8 mouse cellular contexts compared by ENCODE assay signal in the genomic region with DNA sequence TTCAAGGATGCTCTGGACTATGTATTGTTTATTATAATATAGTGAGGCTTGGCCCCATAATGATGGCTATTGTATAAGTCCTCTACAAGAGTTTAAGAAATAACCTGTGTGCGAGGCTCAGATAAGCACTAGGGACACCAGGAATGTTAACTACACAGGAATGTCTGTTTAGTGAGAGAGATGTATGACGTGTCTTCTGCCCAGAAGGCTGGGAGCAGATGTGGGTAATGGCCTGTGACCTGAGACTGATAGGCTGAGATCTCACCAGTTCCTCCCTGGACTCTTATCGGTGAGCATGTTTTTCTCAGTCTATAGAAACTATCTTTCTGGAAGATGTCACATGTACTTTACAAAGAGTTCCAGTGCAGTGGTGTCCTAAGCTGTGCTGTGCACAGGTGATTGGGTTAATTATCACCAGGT. TPM values are rescaled to one million over a fixed set of nuclear protein-coding genes. Genes with fewer than 3 reads are reported as not detected.
A peak's percentile ranks its signal among the peaks of the same experiment; 100 is the strongest.
DNase-seq lines count a peak whose midpoint lies in the region; ATAC-seq and TF ChIP-seq lines count a peak whose summit lies in the region.

No protein-coding gene starts in this region.

- no peaks in the 10 kb centered on the region; the same call in 1 of the 2 replicates for H3K79me2 ChIP-seq in CH12.LX (replicated peaks; ENCODE audit: control insufficient read depth, extremely low read depth, insufficient read depth, poor library complexity, severe bottlenecking)
- H3K79me2 ChIP-seq in liver, adult 2 months (ENCODE audit: control insufficient read depth, insufficient read depth, low read length) = no peaks in the 10 kb centered on the region

- peak overlapping the region; percentile 84 for H3K4me2 ChIP-seq in CH12.LX (ENCODE audit: insufficient read depth, low read depth, poor library complexity, severe bottlenecking)
- peak overlapping the region; percentile 83 for H3K4me2 ChIP-seq in stomach, embryonic 15.5 days

- DNase-seq in embryo, embryonic 10 days (ENCODE audit: low spot score) = peak; percentile 60
- DNase-seq in embryo, embryonic 9.5 days (ENCODE audit: extremely low spot score) = no peak
- peak; percentile 55 for DNase-seq in CH12.LX (ENCODE audit: extremely low read depth)
- no peak for DNase-seq in liver, adult 2 months (ENCODE audit: extremely low read depth, low read depth, low spot score)
- DNase-seq in gastrocnemius, adult 8-10 months (ENCODE audit: low spot score in 2 of 2) = no peak
- DNase-seq in lung, adult 18-20 months = no peak

- peaks cover 1% of the 10 kb centered on the region for H3K27me3 ChIP-seq in CH12.LX (replicated peaks)
- H3K27me3 ChIP-seq in erythroblast, embryonic 14.5 days (ENCODE audit: control insufficient read depth) = no peaks in the 10 kb centered on the region
- H3K27me3 ChIP-seq in liver, adult 2 months (ENCODE audit: control insufficient read depth, insufficient read depth, low read length) = no peaks in the 10 kb centered on the region
- no peaks in the 10 kb centered on the region for H3K27me3 ChIP-seq in stomach, embryonic 15.5 days (replicated peaks)

- in situ Hi-C loops in CH12.LX (cut with MboI; ENCODE audit: low pct_ligation_motif_present, low pct_unique_long_range_greater_than_20kb, low sequenced_read_pairs) = no loop called here

- H3K9ac ChIP-seq in CH12.LX (ENCODE audit: insufficient read depth, low read depth) = peak overlapping the region; percentile 57
- H3K9ac ChIP-seq in liver, adult 2 months (ENCODE audit: low read depth, low read length) = no peak overlapping the region
- H3K9ac ChIP-seq in stomach, embryonic 15.5 days = peak overlapping the region; percentile 65; the same call in 1 of the 2 replicates

- no peak for TF ChIP-seq POLR2A in CH12.LX (IDR thresholded peaks at IDR 0.05; ENCODE audit: low read depth, low read length)
- no peak for TF ChIP-seq POLR2A in liver, adult 2 months (IDR thresholded peaks at IDR 0.05; ENCODE audit: extremely low read depth, insufficient read depth, low read length)

- ATAC-seq in stomach, embryonic 15.5 days (ENCODE audit: insufficient read depth, low FRiP score, low read depth) = no peak

- H3K4me1 ChIP-seq in CH12.LX (ENCODE audit: control insufficient read depth in 1 of 2, insufficient read depth in 2 of 2) = peaks cover 5 to 25% of the 10 kb centered on the region in 2 experiments
- peaks cover 35% of the 10 kb centered on the region for H3K4me1 ChIP-seq in erythroblast, embryonic 14.5 days (ENCODE audit: control insufficient read depth)
- H3K4me1 ChIP-seq in liver, adult 2 months (ENCODE audit: control insufficient read depth, insufficient read depth, low read length) = 0 out of 2 replicates have a peak, but pooled peaks cover 2% of the 10 kb centered on the region
- peaks cover 8% of the 10 kb centered on the region for H3K4me1 ChIP-seq in stomach, embryonic 15.5 days

- H3K27ac ChIP-seq in CH12.LX (ENCODE audit: insufficient read depth, low read depth) = peak overlapping the region; percentile 86; the same call in 1 of the 2 replicates
- no peak overlapping the region for H3K27ac ChIP-seq in liver, adult 2 months (replicated peaks; ENCODE audit: insufficient read depth, low read depth, low read length)
- H3K27ac ChIP-seq in stomach, embryonic 15.5 days = peak overlapping the region; percentile 97; the same call in 1 of the 2 replicates

- 41% methylated on average over 3 of the region's 3 CpGs for WGBS in liver, adult 2 months
- WGBS in stomach, embryonic 15.5 days = 17% methylated on average over 3 of the region's 3 CpGs

- H3K4me3 ChIP-seq in CH12.LX (replicated peaks in 1 of 3; ENCODE audit: low read depth in 2 of 3, low read length in 2 of 3, poor library complexity in 1 of 3) = peak overlapping the region; percentile 62 to 77 (median 66)
- peak overlapping the region; percentile 66 for H3K4me3 ChIP-seq in erythroblast, embryonic 14.5 days (replicated peaks)
- H3K4me3 ChIP-seq in liver, adult 2 months (ENCODE audit: insufficient read depth, low read depth, low read length) = peak overlapping the region; percentile 65; the same call in 1 of the 2 replicates
- H3K4me3 ChIP-seq in stomach, embryonic 15.5 days (replicated peaks) = peak overlapping the region; percentile 84

- H3K9me3 ChIP-seq in CH12.LX (replicated peaks; ENCODE audit: low read length) = no peaks in the 10 kb centered on the region
- no peaks in the 10 kb centered on the region; the same call in 1 of the 2 replicates for H3K9me3 ChIP-seq in erythroblast, embryonic 14.5 days (ENCODE audit: control insufficient read depth, low read length)
- no peaks in the 10 kb centered on the region for H3K9me3 ChIP-seq in stomach, embryonic 15.5 days

- no peak for TF ChIP-seq CTCF in CH12.LX (conservative IDR thresholded peaks at IDR 0.05 in 1 of 2, IDR thresholded peaks at IDR 0.05 in 1 of 2; ENCODE audit: low read depth in 2 of 2, low read length in 2 of 2)
- no peak for TF ChIP-seq CTCF in liver, adult 2 months (IDR thresholded peaks at IDR 0.05; ENCODE audit: low read depth, low read length)

- TF ChIP-seq EP300 in CH12.LX (IDR thresholded peaks at IDR 0.05; ENCODE audit: low read length) = peak; percentile 36; the same call in 1 of the 2 replicates

- no peak for TF ChIP-seq RAD21 in CH12.LX (IDR thresholded peaks at IDR 0.05; ENCODE audit: low read depth, low read length)

- dilution Hi-C loops in CH12.LX (cut with MboI; ENCODE audit: extremely low pct_ligation_motif_present, extremely low pct_unique_long_range_greater_than_20kb, low sequenced_read_pairs) = no loop called here

- H3K36me3 ChIP-seq in CH12.LX (replicated peaks in 1 of 2; ENCODE audit: control insufficient read depth in 1 of 2, insufficient read depth in 1 of 2, low read length in 1 of 2) = peaks cover 0 to 13% of the 10 kb centered on the region in 2 experiments
- H3K36me3 ChIP-seq in erythroblast, embryonic 14.5 days (ENCODE audit: control insufficient read depth) = peaks cover 27% of the 10 kb centered on the region
- no peaks in the 10 kb centered on the region for H3K36me3 ChIP-seq in liver, adult 2 months (ENCODE audit: control insufficient read depth, insufficient read depth, low read length)
- no peaks in the 10 kb centered on the region for H3K36me3 ChIP-seq in stomach, embryonic 15.5 days

TF ChIP-seq in CH12.LX, 34 proteins besides CTCF, POLR2A, EP300 and RAD21:
- TF ChIP-seq TBP (conservative IDR thresholded peaks at IDR 0.05; ENCODE audit: low read depth, low read length) (0 out of 2 replicates have a peak, but pooled peaks have one; percentile 12), ZKSCAN1 (IDR thresholded peaks at IDR 0.05; ENCODE audit: borderline replicate concordance, low read depth, low read length) (no peak), MYC (IDR thresholded peaks at IDR 0.05; ENCODE audit: low read depth, low read length) (no peak), IRF4 (IDR thresholded peaks at IDR 0.05; ENCODE audit: low read depth, low read length) (0 out of 2 replicates have a peak, but pooled peaks have one; percentile 25), USF1 (IDR thresholded peaks at IDR 0.05; ENCODE audit: low read depth, low read length) (no peak)
TF ChIP-seq in CH12.LX: peak in this region for 2.

RNA-seq across cellular contexts. Expression of a gene that starts 17.8 kb away (rescaled TPM):
- total RNA-seq in CH12.LX (2012; rRNA removed) = 31.4 and 33.5 TPM in 2 replicates
- 24.4 and 25.9 TPM in 2 replicates for total RNA-seq in CH12.LX (2014; rRNA removed)
- polyA plus RNA-seq in CH12.LX (2012; ENCODE audit: insufficient read length, low read depth) = 54.9 and 74.5 TPM in 2 replicates
- 0.61 and 1.0 TPM in 2 replicates for polyA plus RNA-seq in erythroblast, embryonic 14.5 days (2012)
- total RNA-seq in liver, adult 2 months (2014; rRNA removed) = 1.1 and 3.2 TPM in 2 replicates
- polyA plus RNA-seq in liver, adult 2 months (2012; rRNA removed) = 7.6 and 11.7 TPM in 2 replicates
- 7.4 and 9.8 TPM in 2 replicates for polyA plus RNA-seq in stomach, embryonic 15.5 days (2015; fragmentation: Nextera tagmentation; extraction: Ambion mirVana)
- total RNA-seq in gastrocnemius, adult 8-10 months (2022) = 1 to 10 TPM in 3 of 4 experiments, under 1 TPM in 1; 0.77 to 2.2 (median 1.5) TPM

RNA-seq across cellular contexts. Expression of a gene that starts 23.1 kb away (rescaled TPM):
- total RNA-seq in CH12.LX (2012; rRNA removed) (133 and 143 TPM in 2 replicates), CH12.LX (2014; rRNA removed) (157 and 162 TPM in 2 replicates)
- 136 and 140 TPM in 2 replicates for polyA plus RNA-seq in CH12.LX (2012; ENCODE audit: insufficient read length, low read depth)
- polyA plus RNA-seq in erythroblast, embryonic 14.5 days (2012) = 0.18 and 0.59 TPM in 2 replicates
- 11.5 and 13.7 TPM in 2 replicates for total RNA-seq in liver, adult 2 months (2014; rRNA removed)
- polyA plus RNA-seq in liver, adult 2 months (2012; rRNA removed) = 3.9 and 5.1 TPM in 2 replicates
- polyA plus RNA-seq in stomach, embryonic 15.5 days (2015; fragmentation: Nextera tagmentation; extraction: Ambion mirVana) = 16.9 and 17.1 TPM in 2 replicates
- total RNA-seq in gastrocnemius, adult 8-10 months (2022) = 1 to 10 TPM; 2.3 to 4.0 (median 2.8) TPM

RNA-seq across cellular contexts. Expression of a gene that starts 35.8 kb away (rescaled TPM):
- total RNA-seq in CH12.LX (2012; rRNA removed) (0.46 and 1.3 TPM in 2 replicates), CH12.LX (2014; rRNA removed) (not detected in 2 replicates)
- 0.97 and 6.0 TPM in 2 replicates for polyA plus RNA-seq in CH12.LX (2012; ENCODE audit: insufficient read length, low read depth)
- polyA plus RNA-seq in erythroblast, embryonic 14.5 days (2012) = 161 and 210 TPM in 2 replicates
- total RNA-seq in liver, adult 2 months (2014; rRNA removed) = 1.6 TPM in 2 replicates
- 31.8 and 32.8 TPM in 2 replicates for polyA plus RNA-seq in liver, adult 2 months (2012; rRNA removed)
- polyA plus RNA-seq in stomach, embryonic 15.5 days (2015; fragmentation: Nextera tagmentation; extraction: Ambion mirVana) = 0.86 and 1.2 TPM in 2 replicates
- total RNA-seq in gastrocnemius, adult 8-10 months (2022) = 100 to 1,000 TPM; 341 to 419 (median 369) TPM

RNA-seq across cellular contexts. Expression of a gene that starts 54.6 kb away (rescaled TPM):
- total RNA-seq in CH12.LX (2012; rRNA removed) (0.25 and 0.34 TPM in 2 replicates), CH12.LX (2014; rRNA removed) (0.42 and 0.53 TPM in 2 replicates)
- 1.9 and 2.0 TPM in 2 replicates for polyA plus RNA-seq in CH12.LX (2012; ENCODE audit: insufficient read length, low read depth)
- polyA plus RNA-seq in erythroblast, embryonic 14.5 days (2012) = not detected in 2 replicates
- total RNA-seq in liver, adult 2 months (2014; rRNA removed) = 0.37 TPM in 1 of 2 replicates, not detected in the other
- polyA plus RNA-seq in liver, adult 2 months (2012; rRNA removed) = not detected in 2 replicates
- polyA plus RNA-seq in stomach, embryonic 15.5 days (2015; fragmentation: Nextera tagmentation; extraction: Ambion mirVana) = 8.9 and 9.6 TPM in 2 replicates
- total RNA-seq in gastrocnemius, adult 8-10 months (2022) = not detected

Comparison
In these comparisons a context has a peak if more than half of its experiments do, and no peak if none do; other contexts are left out.
1. DNase-seq: peak in embryo, embryonic 10 days (single experiment) and CH12.LX (single experiment); none in embryo, embryonic 9.5 days (single experiment), liver, adult 2 months (single experiment), gastrocnemius, adult 8-10 months (0 of 2) and lung, adult 18-20 months (0 of 2).
2. Peak in every context shown above with its lines, with median percentiles within 50 percentile points of each other: H3K4me3 ChIP-seq.